Mouse (Mus musculus): ENCODE data around the gene Trp53. TPM values are rescaled to one million over a fixed set of nuclear protein-coding genes. Genes with fewer than 3 reads are reported as not detected.
A peak's percentile ranks its signal among the peaks of the same experiment; 100 is the strongest.
"Not testable (repeated sequence)": the region's sequence is repeated elsewhere in the genome, so short reads cannot be mapped to it uniquely, and the experiment has no call there.

The Trp53 gene
- polyA plus RNA-seq, 1 experiment from 2014 or later, result 32.6 TPM

GRCm38 (mm10) chr11:69622406-69622805, 42.2 kb downstream of the Trp53 start:
- 41% methylated on average over 6 of the region's 6 CpGs for WGBS (ENCODE audit: insufficient replicate concordance)
- no peaks in the 10 kb centered on the region for H3K27me3 ChIP-seq (ENCODE audit: insufficient read depth, low read length)
- TF ChIP-seq EP300 (IDR thresholded peaks at IDR 0.05; ENCODE audit: low read depth) (no peak), CTCF (IDR thresholded peaks at IDR 0.05; ENCODE audit: low read depth) (no peak)

GRCm38 (mm10) chr11:69623006-69623405, 42.8 kb downstream of the Trp53 start:
- DNase-seq (no peak), ATAC-seq (no peak)
- Histone ChIP-seq H3K4me1 (ENCODE audit: insufficient read depth) (peaks cover 7% of the 10 kb centered on the region), H3K4me2 (ENCODE audit: low read depth, low read length) (peak overlapping the region; percentile 74), H3K9ac (replicated peaks) (no peak overlapping the region), H3K4me3 (ENCODE audit: low read depth, low read length) (no peak overlapping the region), H3K36me3 (replicated peaks; ENCODE audit: insufficient read depth, low read length) (no peaks in the 10 kb centered on the region), H3K27me3 (ENCODE audit: insufficient read depth, low read length) (no peaks in the 10 kb centered on the region), H3K27ac (ENCODE audit: low read depth) (no peak overlapping the region), H3K9me3 (ENCODE audit: low read length) (no peaks in the 10 kb centered on the region)
- TF ChIP-seq EP300 (IDR thresholded peaks at IDR 0.05; ENCODE audit: low read depth) (no peak), CTCF (IDR thresholded peaks at IDR 0.05; ENCODE audit: low read depth) (no peak)
- 71% methylated on average over 4 of the region's 4 CpGs for WGBS (ENCODE audit: insufficient replicate concordance)

More at GRCm38 (mm10) chr11:69622406-69622805, 42.2 kb downstream of the Trp53 start:
- ATAC-seq (peak; percentile 15; the same call in 1 of the 2 replicates), DNase-seq (peak; percentile 19)
- H3K9ac ChIP-seq (replicated peaks), result peak overlapping the region; percentile 74
- peak overlapping the region; percentile 74 for H3K4me2 ChIP-seq (ENCODE audit: low read depth, low read length)
- peak overlapping the region; percentile 63 for H3K4me3 ChIP-seq (ENCODE audit: low read depth, low read length)
- H3K4me1 ChIP-seq (ENCODE audit: insufficient read depth), result peaks cover 7% of the 10 kb centered on the region
- peak overlapping the region; percentile 75 for H3K27ac ChIP-seq (ENCODE audit: low read depth)
- H3K36me3 ChIP-seq (replicated peaks; ENCODE audit: insufficient read depth, low read length), result no peaks in the 10 kb centered on the region
- no peaks in the 10 kb centered on the region for H3K9me3 ChIP-seq (ENCODE audit: low read length)

GRCm38 (mm10) chr11:69624339-69624738, 44.2 kb downstream of the Trp53 start:
- not testable (repeated sequence) for DNase-seq; H3K9me3 ChIP-seq (ENCODE audit: low read length); H3K4me3 ChIP-seq (ENCODE audit: low read depth, low read length); H3K4me2 ChIP-seq (ENCODE audit: low read depth, low read length); ATAC-seq; H3K36me3 ChIP-seq (replicated peaks; ENCODE audit: insufficient read depth, low read length); H3K27me3 ChIP-seq (ENCODE audit: insufficient read depth, low read length); H3K4me1 ChIP-seq (ENCODE audit: insufficient read depth); H3K9ac ChIP-seq (replicated peaks); H3K27ac ChIP-seq (ENCODE audit: low read depth)
- 74% methylated on average over 2 of the region's 2 CpGs for WGBS (ENCODE audit: insufficient replicate concordance)

GRCm38 (mm10) chr11:69628286-69628685, 48.1 kb downstream of the Trp53 start:
- H3K4me1 ChIP-seq (ENCODE audit: insufficient read depth), result peaks cover 4% of the 10 kb centered on the region
- H3K9ac ChIP-seq (replicated peaks), result no peak overlapping the region
- H3K9me3 ChIP-seq (ENCODE audit: low read length), result no peaks in the 10 kb centered on the region
- ATAC-seq (no peak), DNase-seq (peak; percentile 87)
- H3K27ac ChIP-seq (ENCODE audit: low read depth), result no peak overlapping the region
- H3K27me3 ChIP-seq (ENCODE audit: insufficient read depth, low read length), result no peaks in the 10 kb centered on the region
- H3K4me3 ChIP-seq (ENCODE audit: low read depth, low read length), result no peak overlapping the region
- TF ChIP-seq CTCF (IDR thresholded peaks at IDR 0.05; ENCODE audit: low read depth) (peak; percentile 99), EP300 (IDR thresholded peaks at IDR 0.05; ENCODE audit: low read depth) (no peak)
- H3K4me2 ChIP-seq (ENCODE audit: low read depth, low read length), result no peak overlapping the region
- H3K36me3 ChIP-seq (replicated peaks; ENCODE audit: insufficient read depth, low read length), result no peaks in the 10 kb centered on the region
- WGBS (ENCODE audit: insufficient replicate concordance), result 36% methylated on average over 6 of the region's 6 CpGs

GRCm38 (mm10) chr11:69629802-69630201, 49.6 kb downstream of the Trp53 start:
- no peaks in the 10 kb centered on the region for H3K9me3 ChIP-seq (ENCODE audit: low read length)
- no peak for ATAC-seq
- DNase-seq, result no peak
- H3K27me3 ChIP-seq (ENCODE audit: insufficient read depth, low read length), result no peaks in the 10 kb centered on the region
- TF ChIP-seq CTCF (IDR thresholded peaks at IDR 0.05; ENCODE audit: low read depth), result peak; percentile 84
- no peak for TF ChIP-seq EP300 (IDR thresholded peaks at IDR 0.05; ENCODE audit: low read depth)
- no peak overlapping the region for H3K9ac ChIP-seq (replicated peaks)
- H3K36me3 ChIP-seq (replicated peaks; ENCODE audit: insufficient read depth, low read length), result no peaks in the 10 kb centered on the region
- no peak overlapping the region for H3K27ac ChIP-seq (ENCODE audit: low read depth)
- H3K4me3 ChIP-seq (ENCODE audit: low read depth, low read length), result no peak overlapping the region
- 60% methylated on average over 1 of the region's 1 CpGs for whole genome bisulfite sequencing (ENCODE audit: insufficient replicate concordance)
- no peak overlapping the region for H3K4me2 ChIP-seq (ENCODE audit: low read depth, low read length)
- H3K4me1 ChIP-seq (ENCODE audit: insufficient read depth), result peaks cover 8% of the 10 kb centered on the region

GRCm38 (mm10) chr11:69632284-69633089, 52.3 kb downstream of the Trp53 start, which contains the start of gene Fxr2:
Fxr2 (plus strand) TSS chr11:69632990.
- peaks cover 22% of the 10 kb centered on the region for H3K4me1 ChIP-seq (ENCODE audit: insufficient read depth)
- H3K9ac ChIP-seq (replicated peaks), result peak within 1 kb of the TSS; percentile 96
- peak within 1 kb of the TSS; percentile 87 for H3K4me3 ChIP-seq (ENCODE audit: low read depth, low read length)
- peaks cover 4% of the 10 kb centered on the region; the same call in 1 of the 2 replicates for H3K36me3 ChIP-seq (replicated peaks; ENCODE audit: insufficient read depth, low read length)
- ATAC-seq (peak; percentile 95), DNase-seq (peak; percentile 100)
- no peaks in the 10 kb centered on the region for H3K9me3 ChIP-seq (ENCODE audit: low read length)
- peak within 1 kb of the TSS; percentile 97 for H3K27ac ChIP-seq (ENCODE audit: low read depth)
- H3K4me2 ChIP-seq (ENCODE audit: low read depth, low read length), result peak within 1 kb of the TSS; percentile 88
- WGBS (ENCODE audit: insufficient replicate concordance), result under 1% methylated on average over 44 of the region's 56 CpGs
- H3K27me3 ChIP-seq (ENCODE audit: insufficient read depth, low read length), result no peaks in the 10 kb centered on the region
- TF ChIP-seq CTCF (IDR thresholded peaks at IDR 0.05; ENCODE audit: low read depth) (peak; percentile 98), EP300 (IDR thresholded peaks at IDR 0.05; ENCODE audit: low read depth) (no peak)

All from liver, postnatal 0 days (tissue).